Mouse (Mus musculus): ENCODE data around the gene Sacs. TPM values are rescaled to one million over a fixed set of nuclear protein-coding genes. Genes with fewer than 3 reads are reported as not detected.

The Sacs gene
- polyA plus RNA-seq, 1 experiment from 2014 or later = 8.3 TPM

DNA sequence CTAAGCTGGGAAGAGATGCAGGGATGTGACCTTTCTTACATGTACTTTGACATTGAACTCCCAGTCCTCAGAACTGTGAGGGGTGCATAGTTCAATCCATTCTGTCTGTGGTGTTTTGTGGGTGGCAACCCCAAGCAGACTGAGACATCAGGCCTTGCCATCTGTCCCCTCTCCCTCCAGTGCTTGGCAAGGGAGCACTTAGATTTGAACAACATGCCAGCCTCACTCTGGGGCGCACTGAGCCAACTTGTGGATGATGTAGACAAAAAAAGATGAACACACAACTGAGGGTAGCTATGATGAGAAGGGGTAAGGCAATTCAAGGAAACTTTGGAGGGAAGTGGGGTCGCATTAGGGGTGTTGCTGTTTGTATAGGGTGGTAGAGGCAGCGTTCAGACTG, 26.2 kb downstream of the Sacs start:
- H3K4me2 ChIP-seq = no peak overlapping the region
- no peak overlapping the region for H3K9ac ChIP-seq
- WGBS = 88% methylated on average over 3 of the region's 3 CpGs
- H3K27me3 ChIP-seq = peaks cover 14% of the 10 kb centered on the region; the same call in 1 of the 2 replicates
- peaks cover 10% of the 10 kb centered on the region; the same call in 1 of the 2 replicates for H3K4me1 ChIP-seq
- no peak overlapping the region for H3K4me3 ChIP-seq (replicated peaks)
- H3K9me3 ChIP-seq = no peaks in the 10 kb centered on the region
- H3K27ac ChIP-seq = no peak overlapping the region
- no peak for ATAC-seq (ENCODE audit: low FRiP score)
- H3K36me3 ChIP-seq (replicated peaks) = no peaks in the 10 kb centered on the region

DNA sequence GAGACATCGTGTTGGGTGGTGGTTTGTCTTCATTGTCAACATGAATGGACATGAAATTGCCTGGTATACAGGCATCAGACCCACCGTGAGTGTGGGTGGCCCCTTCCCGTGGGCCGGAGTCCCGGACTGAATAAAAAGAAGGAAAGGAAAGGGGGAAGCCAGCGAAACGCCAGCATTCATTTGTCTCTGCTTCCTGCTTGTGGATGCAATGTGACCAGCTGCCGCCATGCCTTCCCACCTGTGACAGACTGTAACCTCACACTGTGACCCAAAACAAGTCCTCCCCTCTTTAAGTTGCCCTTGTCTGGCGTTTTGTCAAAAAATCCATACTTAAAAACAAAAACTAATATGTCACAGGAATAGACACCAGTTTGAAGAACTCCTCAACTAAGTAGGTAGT, 27.7 kb downstream of the Sacs start:
- H3K27ac ChIP-seq = no peak overlapping the region
- H3K9me3 ChIP-seq = no peaks in the 10 kb centered on the region
- no peak overlapping the region for H3K4me2 ChIP-seq
- no peak for ATAC-seq (ENCODE audit: low FRiP score)
- H3K4me3 ChIP-seq (replicated peaks) = no peak overlapping the region
- peaks cover 14% of the 10 kb centered on the region; the same call in 1 of the 2 replicates for H3K27me3 ChIP-seq
- WGBS = 86% methylated on average over 9 of the region's 9 CpGs
- H3K4me1 ChIP-seq = peaks cover 4% of the 10 kb centered on the region; the same call in 1 of the 2 replicates
- H3K36me3 ChIP-seq (replicated peaks) = no peaks in the 10 kb centered on the region
- no peak overlapping the region for H3K9ac ChIP-seq

DNA sequence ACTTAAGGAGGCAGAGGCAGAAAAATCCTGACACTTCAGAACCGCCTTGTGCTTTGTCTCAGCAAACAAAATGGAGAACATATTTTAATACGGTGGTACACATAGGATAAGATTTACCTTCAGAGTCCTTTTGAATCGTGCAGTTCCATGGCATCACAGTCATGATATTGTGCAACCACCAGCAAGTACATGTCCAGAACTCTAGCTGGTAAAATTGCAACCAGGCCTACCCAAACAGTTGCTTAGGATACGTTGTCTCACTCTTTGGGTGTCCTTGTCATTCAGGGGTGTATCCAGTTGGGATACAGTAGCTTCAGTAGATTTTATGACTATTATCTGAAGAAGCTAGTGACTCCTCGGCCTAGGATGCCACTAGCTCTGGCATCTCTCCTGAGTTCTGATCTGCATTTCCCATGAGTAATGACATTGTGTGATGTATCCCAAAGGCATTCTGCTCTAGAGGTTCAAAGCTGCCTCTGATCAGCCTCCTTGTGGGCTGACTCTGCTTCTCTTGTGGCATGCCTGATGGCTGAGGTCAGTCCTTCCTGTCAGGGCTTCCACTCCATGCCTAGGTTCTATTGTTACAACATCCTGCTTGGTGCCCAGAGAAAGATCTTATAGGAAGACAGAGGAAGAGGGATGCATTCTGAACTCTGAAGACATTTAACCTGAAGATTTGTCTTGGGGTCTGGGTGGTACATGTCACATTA, 33.2 kb downstream of the Sacs start:
- H3K9ac ChIP-seq = no peak overlapping the region
- no peak overlapping the region for H3K27ac ChIP-seq
- 87% methylated on average over 5 of the region's 5 CpGs for WGBS
- ATAC-seq (ENCODE audit: low FRiP score) = no peak
- peaks cover 17% of the 10 kb centered on the region for H3K4me1 ChIP-seq
- H3K27me3 ChIP-seq = peaks cover 14% of the 10 kb centered on the region; the same call in 1 of the 2 replicates
- no peaks in the 10 kb centered on the region for H3K9me3 ChIP-seq
- no peak overlapping the region for H3K4me2 ChIP-seq
- no peak overlapping the region for H3K4me3 ChIP-seq (replicated peaks)
- no peaks in the 10 kb centered on the region for H3K36me3 ChIP-seq (replicated peaks)

DNA sequence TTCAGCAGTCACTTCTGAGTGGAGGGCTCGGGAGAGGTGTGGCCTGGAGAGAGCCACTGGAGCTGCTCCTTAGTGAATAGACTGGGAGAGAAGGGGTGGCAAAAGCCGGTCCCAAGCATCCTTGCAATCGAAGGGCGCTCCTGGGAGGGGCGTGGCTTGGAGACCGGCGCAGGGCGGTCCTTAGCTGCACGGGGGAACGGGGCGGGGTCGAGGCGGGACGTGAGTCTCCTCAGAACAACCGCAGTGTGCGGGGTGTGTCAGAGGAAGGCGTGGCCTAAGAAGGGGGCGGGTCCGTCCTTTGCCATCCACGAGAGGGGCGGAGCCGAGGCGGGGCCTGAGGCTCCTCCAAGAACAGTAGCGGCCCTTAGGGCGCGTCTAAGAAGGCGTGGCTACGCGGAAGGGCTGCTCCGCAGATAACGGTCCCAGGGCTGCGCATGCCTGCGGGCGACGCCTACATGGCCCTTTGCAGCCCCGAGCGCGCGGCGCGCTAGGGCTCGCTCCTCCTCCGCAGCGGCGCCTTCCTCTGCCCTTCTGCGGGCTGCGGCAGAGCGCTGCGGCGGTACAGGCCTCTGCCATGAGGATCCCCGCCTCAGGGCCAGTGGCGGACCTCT, 34.4 kb downstream of the Sacs start:
- H3K4me3 ChIP-seq (replicated peaks) = peak overlapping the region; percentile 82
- H3K4me2 ChIP-seq = peak overlapping the region; percentile 59
- H3K36me3 ChIP-seq (replicated peaks) = no peaks in the 10 kb centered on the region
- H3K4me1 ChIP-seq = peaks cover 18% of the 10 kb centered on the region
- H3K9ac ChIP-seq = peak overlapping the region; percentile 77
- H3K27me3 ChIP-seq = peaks cover 11% of the 10 kb centered on the region; the same call in 1 of the 2 replicates
- peak overlapping the region; percentile 94 for H3K27ac ChIP-seq
- no peaks in the 10 kb centered on the region for H3K9me3 ChIP-seq
- under 1% methylated on average over 52 of the region's 52 CpGs for WGBS
- ATAC-seq (ENCODE audit: low FRiP score) = peak; percentile 98

DNA sequence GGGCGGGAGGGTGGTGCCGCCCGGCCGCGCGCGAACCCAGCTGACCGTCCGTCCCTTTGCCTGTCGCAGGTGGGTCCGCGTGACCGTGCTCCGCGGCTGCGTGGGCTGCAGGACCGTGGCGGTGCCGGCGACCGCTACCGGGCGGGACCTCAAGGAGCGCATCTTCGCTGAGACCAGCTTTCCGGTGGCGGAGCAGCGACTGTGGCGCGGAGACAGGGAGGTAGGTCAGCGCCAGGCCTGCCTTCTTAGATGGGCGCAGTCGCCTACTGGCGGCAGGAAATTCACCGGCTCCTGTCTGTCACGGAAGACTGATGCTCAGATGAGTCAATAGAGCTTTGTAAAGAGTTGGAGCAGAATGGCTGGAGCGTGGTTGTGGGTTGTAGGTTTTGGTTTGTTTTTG, 35.0 kb downstream of the Sacs start:
- peak; percentile 55 for ATAC-seq (ENCODE audit: low FRiP score)
- H3K9me3 ChIP-seq = no peaks in the 10 kb centered on the region
- no peaks in the 10 kb centered on the region for H3K36me3 ChIP-seq (replicated peaks)
- H3K27me3 ChIP-seq = peaks cover 9% of the 10 kb centered on the region; the same call in 1 of the 2 replicates
- under 1% methylated on average over 36 of the region's 37 CpGs for WGBS
- H3K9ac ChIP-seq = peak overlapping the region; percentile 77
- peak overlapping the region; percentile 59 for H3K4me2 ChIP-seq
- peaks cover 18% of the 10 kb centered on the region for H3K4me1 ChIP-seq
- peak overlapping the region; percentile 94 for H3K27ac ChIP-seq
- peak overlapping the region; percentile 82 for H3K4me3 ChIP-seq (replicated peaks)

DNA sequence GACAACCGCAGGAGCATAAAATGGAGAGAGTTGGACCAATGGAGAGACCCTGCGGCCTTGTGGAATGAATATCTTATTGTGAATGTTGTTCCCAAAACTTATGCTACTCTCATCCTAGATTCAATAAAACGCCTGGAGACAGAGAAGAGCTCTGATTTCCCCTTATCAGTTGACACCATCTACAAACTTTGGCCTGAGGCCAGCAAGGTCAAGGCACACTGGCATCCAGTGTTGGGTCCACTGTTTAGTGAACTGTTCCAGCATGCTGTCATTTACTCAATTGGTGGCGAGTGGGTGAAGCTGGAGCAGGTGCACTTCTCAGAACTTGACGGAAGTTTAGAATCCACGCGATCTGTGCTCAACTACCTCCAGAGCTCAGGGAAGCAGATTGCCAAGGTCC, 53.6 kb downstream of the Sacs start:
- no peak overlapping the region for H3K9ac ChIP-seq
- no peak overlapping the region for H3K4me2 ChIP-seq
- no peaks in the 10 kb centered on the region for H3K27me3 ChIP-seq
- no peak for ATAC-seq (ENCODE audit: low FRiP score)
- H3K36me3 ChIP-seq (replicated peaks) = peaks cover 48% of the 10 kb centered on the region
- no peaks in the 10 kb centered on the region for H3K9me3 ChIP-seq
- H3K4me3 ChIP-seq (replicated peaks) = no peak overlapping the region
- H3K4me1 ChIP-seq = peaks cover 7% of the 10 kb centered on the region
- 94% methylated on average over 7 of the region's 7 CpGs for WGBS
- no peak overlapping the region for H3K27ac ChIP-seq

- no peak overlapping the region for H3K27ac ChIP-seq
- no peak for ATAC-seq (ENCODE audit: low FRiP score)
- H3K9ac ChIP-seq = no peak overlapping the region
- H3K4me2 ChIP-seq = no peak overlapping the region
- H3K4me3 ChIP-seq (replicated peaks) = no peak overlapping the region
- WGBS = 83% methylated on average over 10 of the region's 10 CpGs
- H3K27me3 ChIP-seq = no peaks in the 10 kb centered on the region
- no peaks in the 10 kb centered on the region for H3K9me3 ChIP-seq
- peaks cover 7% of the 10 kb centered on the region for H3K4me1 ChIP-seq
- H3K36me3 ChIP-seq (replicated peaks) = peaks cover 50% of the 10 kb centered on the region
These were observed 54.1 kb downstream of the Sacs start for GRCm38 (mm10) chr14:61192326-61192725.

DNA sequence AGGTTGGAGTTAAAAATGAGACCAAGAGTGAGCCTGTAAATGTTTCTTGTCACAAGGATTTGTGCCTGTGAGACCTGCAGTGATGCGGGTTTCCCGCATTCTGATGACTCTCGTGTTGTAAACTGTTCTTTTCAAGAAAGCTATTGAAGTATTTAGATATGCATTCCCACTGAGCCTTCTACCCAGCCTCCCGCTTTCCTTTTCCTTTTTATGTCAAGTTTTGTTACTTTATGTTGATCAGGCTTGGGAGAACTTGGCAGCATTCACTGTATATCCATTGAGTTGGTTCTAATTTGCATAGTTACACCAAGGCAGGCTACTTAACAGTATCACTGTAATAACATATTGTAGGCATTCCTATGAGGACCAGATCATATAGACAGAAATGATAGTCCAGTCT, 56.2 kb downstream of the Sacs start:
- Histone ChIP-seq H3K4me3 (replicated peaks) (no peak overlapping the region), H3K4me1 (peaks cover 7% of the 10 kb centered on the region), H3K4me2 (no peak overlapping the region), H3K9me3 (no peaks in the 10 kb centered on the region), H3K27ac (no peak overlapping the region), H3K36me3 (replicated peaks) (peaks cover 55% of the 10 kb centered on the region), H3K27me3 (no peaks in the 10 kb centered on the region), H3K9ac (no peak overlapping the region)
- ATAC-seq (ENCODE audit: low FRiP score) = no peak
- 59% methylated on average over 4 of the region's 4 CpGs for WGBS

- no peak overlapping the region for H3K27ac ChIP-seq
- H3K27me3 ChIP-seq = no peaks in the 10 kb centered on the region
- H3K4me1 ChIP-seq = no peaks in the 10 kb centered on the region
- no peaks in the 10 kb centered on the region for H3K9me3 ChIP-seq
- H3K4me2 ChIP-seq = no peak overlapping the region
- no peak overlapping the region for H3K4me3 ChIP-seq (replicated peaks)
- no peak for ATAC-seq (ENCODE audit: low FRiP score)
- H3K9ac ChIP-seq = no peak overlapping the region
- 96% methylated on average over 5 of the region's 5 CpGs for WGBS
- H3K36me3 ChIP-seq (replicated peaks) = peaks cover 79% of the 10 kb centered on the region
These were observed 71.9 kb downstream of the Sacs start for GRCm38 (mm10) chr14:61210111-61210510.

GRCm38 (mm10) chr14:61211754-61212153, 73.5 kb downstream of the Sacs start:
- no peaks in the 10 kb centered on the region for H3K27me3 ChIP-seq
- WGBS = 94% methylated on average over 6 of the region's 6 CpGs

DNA sequence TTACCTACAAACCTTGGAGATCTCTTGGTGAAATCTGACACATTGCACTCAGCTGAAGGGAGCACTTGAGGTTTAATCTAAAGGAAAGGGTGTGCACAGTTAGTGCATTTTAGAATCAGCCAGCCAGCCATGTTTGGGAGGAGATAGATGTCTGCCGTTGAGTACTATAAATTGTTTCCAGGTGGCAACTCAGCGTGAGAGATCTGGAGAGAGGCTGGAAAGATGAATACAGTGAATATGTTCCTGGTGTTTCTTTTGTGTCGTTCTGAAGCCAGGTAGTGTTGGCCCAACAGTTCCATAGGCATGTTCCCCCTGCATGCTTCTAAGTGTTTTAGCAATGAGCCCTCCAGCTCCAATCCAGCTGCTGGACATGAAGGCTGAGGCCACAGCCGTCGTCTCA, 82.9 kb downstream of the Sacs start:
- Histone ChIP-seq H3K27ac (no peak overlapping the region), H3K4me1 (peaks cover 3% of the 10 kb centered on the region; the same call in 1 of the 2 replicates), H3K9ac (no peak overlapping the region), H3K36me3 (replicated peaks) (no peaks in the 10 kb centered on the region), H3K4me3 (replicated peaks) (no peak overlapping the region), H3K9me3 (no peaks in the 10 kb centered on the region), H3K4me2 (no peak overlapping the region), H3K27me3 (no peaks in the 10 kb centered on the region)
- no peak for ATAC-seq (ENCODE audit: low FRiP score)
- 87% methylated on average over 5 of the region's 5 CpGs for WGBS

More at GRCm38 (mm10) chr14:61211754-61212153, 73.5 kb downstream of the Sacs start:
- Histone ChIP-seq H3K9ac (no peak overlapping the region), H3K27ac (no peak overlapping the region), H3K4me3 (replicated peaks) (no peak overlapping the region), H3K9me3 (no peaks in the 10 kb centered on the region), H3K36me3 (replicated peaks) (peaks cover 62% of the 10 kb centered on the region), H3K4me2 (no peak overlapping the region), H3K4me1 (no peaks in the 10 kb centered on the region)
- ATAC-seq (ENCODE audit: low FRiP score) = no peak

GRCm38 (mm10) chr14:61222506-61222905, 84.2 kb downstream of the Sacs start:
- ATAC-seq (ENCODE audit: low FRiP score) = no peak; the same call in 1 of the 2 replicates
- Histone ChIP-seq H3K27ac (no peak overlapping the region), H3K4me1 (peaks cover 3% of the 10 kb centered on the region; the same call in 1 of the 2 replicates), H3K9ac (no peak overlapping the region), H3K36me3 (replicated peaks) (no peaks in the 10 kb centered on the region), H3K27me3 (no peaks in the 10 kb centered on the region), H3K4me2 (no peak overlapping the region), H3K4me3 (replicated peaks) (no peak overlapping the region), H3K9me3 (no peaks in the 10 kb centered on the region)
- 58% methylated on average over 6 of the region's 6 CpGs for WGBS

- H3K4me3 ChIP-seq (replicated peaks) = no peak overlapping the region
- no peaks in the 10 kb centered on the region for H3K27me3 ChIP-seq
- H3K27ac ChIP-seq = no peak overlapping the region
- peaks cover 3% of the 10 kb centered on the region; the same call in 1 of the 2 replicates for H3K4me1 ChIP-seq
- no peak for ATAC-seq (ENCODE audit: low FRiP score)
- 75% methylated on average over 4 of the region's 4 CpGs for WGBS
- no peaks in the 10 kb centered on the region for H3K9me3 ChIP-seq
- H3K36me3 ChIP-seq (replicated peaks) = no peaks in the 10 kb centered on the region
- no peak overlapping the region for H3K4me2 ChIP-seq
- H3K9ac ChIP-seq = no peak overlapping the region
These were observed 85.5 kb downstream of the Sacs start for GRCm38 (mm10) chr14:61223740-61224139.

Data from forebrain, embryonic 12.5 days (tissue).